Mouse (Mus musculus): ENCODE measurements around the gene Xxylt1.

DNA sequence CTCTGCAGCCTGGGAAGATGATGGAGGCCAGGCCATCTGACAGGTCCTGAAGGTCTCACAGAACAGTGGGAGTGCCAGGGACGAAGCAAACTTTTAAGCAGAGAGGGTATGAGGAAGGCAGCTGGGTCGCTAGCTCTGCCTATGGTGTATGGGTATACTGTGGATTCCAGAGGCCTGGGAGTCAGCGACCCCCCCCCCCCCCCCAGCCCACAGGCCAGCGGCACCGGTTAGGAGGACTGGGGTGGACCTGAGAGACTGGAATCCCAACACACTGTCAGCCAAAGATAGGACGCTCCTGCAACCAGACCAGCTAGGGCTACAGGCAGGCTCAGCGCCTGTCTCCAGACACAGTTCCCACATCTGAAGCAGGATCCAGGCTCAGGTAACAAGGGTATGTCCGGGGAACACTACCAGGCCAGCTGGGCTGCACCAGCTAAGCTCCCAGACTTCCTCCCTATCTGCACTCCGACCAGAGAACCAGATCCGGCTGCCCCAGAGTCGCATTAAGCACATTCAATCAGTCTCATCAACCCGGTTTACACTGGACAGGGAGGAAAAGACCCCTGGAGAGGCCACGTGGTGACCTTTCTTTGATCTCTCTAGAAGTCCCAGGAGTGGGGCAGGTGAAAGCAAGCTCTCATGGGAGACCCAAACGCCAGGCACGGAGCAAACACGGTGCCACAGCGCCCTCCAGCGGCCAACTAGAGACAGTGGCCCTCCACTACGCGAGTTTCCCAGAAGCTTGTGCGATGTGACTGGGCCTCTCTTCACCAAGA is 10.7 kb downstream of the Xxylt1 start:
- TF ChIP-seq USF1 (IDR thresholded peaks at IDR 0.05; ENCODE audit: low read depth, low read length) (no peak), ZKSCAN1 (IDR thresholded peaks at IDR 0.05; ENCODE audit: low read depth, low read length) (no peak), ETS1 (IDR thresholded peaks at IDR 0.05; ENCODE audit: low read depth, low read length) (no peak), POLR2AphosphoS2 (IDR thresholded peaks at IDR 0.05; ENCODE audit: low read length) (no peak)

Measured in MEL (cell line).